Mouse (Mus musculus): Measurements from ENCODE around the gene Dgkq.
A peak's percentile ranks its signal among the peaks of the same experiment; 100 is the strongest.

DNA sequence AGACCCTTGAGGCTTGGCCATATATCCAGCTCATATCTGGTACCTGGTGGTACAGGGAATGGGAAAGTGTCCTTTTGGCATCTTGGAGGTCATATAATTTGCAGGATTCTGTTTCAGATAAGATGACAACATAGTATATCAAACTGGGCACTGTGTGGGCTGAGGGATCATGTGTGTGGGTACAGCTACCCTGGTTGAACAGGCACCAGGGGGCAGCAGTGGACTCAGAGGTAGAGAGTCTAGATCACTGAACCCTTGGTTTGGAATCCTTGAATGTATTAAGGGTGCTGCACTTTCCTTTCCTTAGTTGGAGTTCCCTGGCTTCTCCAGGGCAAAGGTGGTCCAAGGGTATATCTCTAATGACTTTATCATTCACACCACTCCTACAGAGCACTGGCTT lies 1.3 kb upstream of the Dgkq start:
- peak; percentile 60 for TF ChIP-seq CTCF (IDR thresholded peaks at IDR 0.05; ENCODE audit: extremely low read depth, insufficient read depth, low read length)
- TF ChIP-seq POLR2A (IDR thresholded peaks at IDR 0.05; ENCODE audit: extremely low read depth, insufficient read depth, low read length): no peak

Measured in cortical plate, adult 2 months (tissue).